Mouse (Mus musculus): ENCODE data around the gene Gm10961.

Gene Gm10961

GRCm38 (mm10) chr3:107656151-107656550, 25.0 kb downstream of the Gm10961 start:
- in situ Hi-C loops (cut with MboI; ENCODE audit: low sequenced_read_pairs): no loop called here

- in situ Hi-C loops (cut with MboI; ENCODE audit: low sequenced_read_pairs): no loop called here
Observed at GRCm38 (mm10) chr3:107656888-107657287, 25.8 kb downstream of the Gm10961 start.

- in situ Hi-C loops (cut with MboI; ENCODE audit: low sequenced_read_pairs): no loop called here
Observed at GRCm38 (mm10) chr3:107659000-107659399, 27.9 kb downstream of the Gm10961 start.

GRCm38 (mm10) chr3:107664641-107665040, 33.5 kb downstream of the Gm10961 start:
- in situ Hi-C loops (cut with MboI; ENCODE audit: low sequenced_read_pairs): no loop called here

- in situ Hi-C loops (cut with MboI; ENCODE audit: low sequenced_read_pairs): no loop called here
Observed at GRCm38 (mm10) chr3:107667426-107667825, 36.3 kb downstream of the Gm10961 start.

- in situ Hi-C loops (cut with MboI; ENCODE audit: low sequenced_read_pairs): no loop called here
Observed at GRCm38 (mm10) chr3:107668786-107669185, 37.7 kb downstream of the Gm10961 start.

GRCm38 (mm10) chr3:107670500-107670899, 39.4 kb downstream of the Gm10961 start:
- in situ Hi-C loops (cut with MboI; ENCODE audit: low sequenced_read_pairs): no loop called here

GRCm38 (mm10) chr3:107671509-107671908, 40.4 kb downstream of the Gm10961 start:
- in situ Hi-C loops (cut with MboI; ENCODE audit: low sequenced_read_pairs): no loop called here

- in situ Hi-C loops (cut with MboI; ENCODE audit: low sequenced_read_pairs): no loop called here
Observed at GRCm38 (mm10) chr3:107680790-107681576, 49.9 kb downstream of the Gm10961 start.
